Mouse (Mus musculus): ENCODE results near the gene Kptn.

Kptn gene

GRCm38 (mm10) chr7:16156105-16156714 is 36.5 kb downstream of the Kptn start:
- intact Hi-C loops (cut with DNase I), result no loop called here

- intact Hi-C loops (cut with DNase I), result no loop called here
Observed at GRCm38 (mm10) chr7:16158735-16159134, 39.0 kb downstream of the Kptn start.

GRCm38 (mm10) chr7:16160702-16161101 is 41.0 kb downstream of the Kptn start:
- intact Hi-C loops (cut with DNase I), result no loop called here

GRCm38 (mm10) chr7:16161302-16161701 is 41.6 kb downstream of the Kptn start:
- intact Hi-C loops (cut with DNase I), result no loop called here

GRCm38 (mm10) chr7:16162036-16162435 is 42.3 kb downstream of the Kptn start:
- intact Hi-C loops (cut with DNase I), result no loop called here

- intact Hi-C loops (cut with DNase I), result no loop called here
Observed at GRCm38 (mm10) chr7:16172141-16172581, 52.5 kb downstream of the Kptn start.

GRCm38 (mm10) chr7:16172586-16173140 is 53.0 kb downstream of the Kptn start:
- intact Hi-C loops (cut with DNase I), result no loop called here

- intact Hi-C loops (cut with DNase I), result no loop called here
Observed at GRCm38 (mm10) chr7:16173146-16173545, 53.5 kb downstream of the Kptn start.

GRCm38 (mm10) chr7:16174597-16175541 is 55.2 kb downstream of the Kptn start, which contains the start of gene Meis3:
Meis3 (plus strand) TSS chr7:16175090.
- intact Hi-C loops (cut with DNase I), result no loop called here

GRCm38 (mm10) chr7:16175542-16175931 is 55.8 kb downstream of the Kptn start:
- intact Hi-C loops (cut with DNase I), result no loop called here

Data from adrenal gland (tissue).